Mouse (Mus musculus) forelimb bud, embryonic 11.5 days (tissue): ENCODE measurements around the gene Ybx1.
"Not testable (repeated sequence)": the region's sequence is repeated elsewhere in the genome, so short reads cannot be mapped to it uniquely, and the experiment has no call there.

Experiments
- DNase-seq: peaks from one replicate; pipeline ENCODE4 v3.0.0-alpha.2; 2012; ENCODE audit warnings: low read depth, low spot score

The Ybx1 gene

DNA sequence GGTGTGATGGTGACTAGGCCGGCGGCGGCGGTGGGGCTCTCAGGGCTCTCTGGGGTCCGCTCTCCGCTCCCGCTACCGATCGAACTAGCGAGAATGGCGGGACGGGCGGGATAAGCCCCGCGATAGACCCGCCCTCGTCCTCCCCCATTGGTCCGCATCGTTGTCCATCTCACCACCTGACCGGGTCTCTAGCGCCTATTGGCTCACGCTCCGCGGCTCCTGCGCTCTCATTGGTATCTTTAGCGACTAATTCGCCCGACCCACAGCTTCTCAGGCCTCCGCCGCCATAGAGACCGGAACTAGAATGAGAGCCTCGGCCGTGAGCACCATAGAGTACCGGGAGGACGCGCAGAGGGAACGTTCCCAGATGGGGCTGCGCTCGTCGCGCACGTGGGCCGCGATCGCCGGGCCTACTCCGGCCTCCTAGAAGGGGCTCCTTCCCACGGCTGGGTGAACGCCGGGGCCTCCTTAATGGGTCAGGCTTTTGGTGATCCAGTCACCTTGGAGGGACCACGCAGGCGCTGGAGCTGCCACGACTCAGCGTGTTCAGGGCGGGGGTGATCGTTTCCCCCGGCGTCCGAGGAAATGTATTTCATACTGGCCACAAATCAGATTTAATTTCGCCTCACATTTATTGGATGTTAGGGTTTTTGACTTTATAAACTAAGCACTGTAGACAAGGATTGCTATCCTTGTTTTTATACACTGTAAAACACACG lies at the start of gene Ybx1:
Gene Ybx1 (minus strand): TSS at position 190 of the 719 bp plus-strand sequence.
- DNase-seq: peak; percentile 99

DNA sequence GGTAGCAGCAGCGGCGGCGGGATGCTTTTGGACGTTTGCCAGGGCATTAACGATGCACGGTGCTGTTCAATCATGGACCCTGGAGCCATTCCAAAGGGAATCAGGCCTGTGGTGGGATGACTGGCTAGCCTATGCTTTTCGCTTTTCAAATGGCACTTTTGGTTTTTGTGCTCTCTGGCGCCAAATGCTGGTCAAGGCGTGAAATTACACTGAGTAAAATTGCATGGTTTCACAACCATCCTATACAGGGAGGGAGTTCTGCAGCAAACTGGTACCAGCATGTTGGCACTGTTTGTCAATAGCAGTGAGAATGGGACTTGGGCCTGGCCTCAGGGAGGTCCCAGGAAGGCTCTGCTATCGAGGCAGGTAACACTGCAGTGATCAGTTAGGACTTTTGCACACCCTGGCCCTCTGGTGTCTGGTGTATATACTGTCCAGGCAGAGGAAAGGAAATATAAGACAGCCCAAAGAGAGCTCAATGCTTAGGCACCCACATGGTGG lies 44.5 kb upstream of the Ybx1 start:
- DNase-seq: peak; percentile 64

GRCm38 (mm10) chr4:119338422-119338821 lies 44.0 kb upstream of the Ybx1 start:
- no peak for DNase-seq

DNA sequence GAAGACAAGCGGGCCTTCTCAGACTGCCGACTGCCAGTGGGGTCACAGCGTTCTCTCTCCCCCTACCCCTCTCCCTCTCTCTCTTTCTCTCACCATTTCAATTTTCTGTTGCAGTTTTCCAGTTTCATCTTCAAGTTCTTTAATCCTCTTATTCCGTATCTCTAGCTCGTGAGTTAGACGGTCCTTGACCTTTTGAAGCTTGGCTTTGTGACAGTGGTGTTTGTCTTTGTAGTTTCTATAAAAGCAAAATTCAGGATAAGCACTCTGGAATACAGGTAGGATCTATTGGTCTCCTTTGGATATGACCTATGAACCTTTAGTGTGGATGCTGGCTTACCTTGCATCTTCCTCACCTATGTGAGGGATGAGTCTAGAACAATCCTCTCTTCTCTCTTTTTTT lies 39.1 kb upstream of the Ybx1 start:
- DNase-seq: no peak

DNA sequence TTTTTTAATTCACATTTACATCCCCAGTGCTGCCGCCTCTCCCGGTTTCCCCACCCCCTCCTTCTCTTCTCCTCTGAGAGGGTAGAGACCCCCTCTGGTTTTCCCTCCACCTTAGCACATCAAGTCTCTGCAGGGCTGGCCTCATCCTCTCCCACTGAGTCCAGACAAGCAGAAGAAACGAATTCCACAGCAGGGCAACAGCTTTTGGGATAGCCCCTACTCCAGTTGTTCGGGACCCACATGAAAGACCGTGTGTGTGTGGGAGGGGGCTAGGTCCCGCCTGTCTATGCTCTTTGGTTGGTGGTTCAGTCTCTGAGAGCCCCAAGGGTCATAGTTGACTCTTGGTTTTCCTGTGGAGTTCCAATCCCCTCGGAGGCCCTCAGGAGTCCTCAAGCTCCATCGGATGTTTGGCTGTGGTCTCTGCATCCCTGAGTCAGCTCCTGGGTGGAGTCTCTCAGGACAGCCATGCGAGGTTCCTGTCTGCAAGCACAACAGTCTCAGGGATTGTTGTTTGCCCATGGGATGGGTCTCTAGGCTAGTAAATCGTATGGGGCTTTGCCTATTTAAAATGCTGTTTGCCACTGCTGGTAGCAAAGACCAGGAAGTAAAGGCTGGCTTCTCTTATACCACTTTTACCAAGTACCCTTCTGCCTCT lies 26.6 kb upstream of the Ybx1 start:
- DNase-seq: no peak

- DNase-seq: peak; percentile 92
These were observed 25.9 kb upstream of the Ybx1 start, which contains the start of gene Ppih for GRCm38 (mm10) chr4:119320131-119320830. Gene Ppih, minus strand, starts transcription at chr4:119320546.

GRCm38 (mm10) chr4:119313756-119314155 lies 19.4 kb upstream of the Ybx1 start:
- DNase-seq: no peak

DNA sequence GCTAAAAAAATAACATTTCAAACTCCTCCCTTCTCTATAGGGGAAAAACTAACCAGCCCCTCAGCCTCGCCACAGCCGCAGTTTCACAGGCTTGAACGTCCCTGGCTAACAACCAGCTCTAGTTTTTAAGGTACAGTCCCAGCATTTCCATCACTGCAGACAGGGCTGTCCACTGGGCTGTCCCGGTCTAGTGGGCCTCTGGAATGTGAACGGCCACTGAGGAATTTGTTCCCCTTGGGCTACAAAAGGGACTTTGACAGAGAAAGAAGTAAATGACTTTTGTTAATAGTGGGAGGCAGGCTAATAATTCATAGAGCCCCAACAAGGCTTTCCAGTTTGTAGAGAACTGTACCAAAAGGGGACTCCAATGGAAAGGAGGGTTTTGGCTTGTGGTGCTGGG lies 11.0 kb upstream of the Ybx1 start:
- DNase-seq: no peak

GRCm38 (mm10) chr4:119303291-119303690 lies 8.9 kb upstream of the Ybx1 start:
- no peak for DNase-seq

- DNase-seq: no peak
These were observed 7.4 kb upstream of the Ybx1 start for GRCm38 (mm10) chr4:119301777-119302176.

- DNase-seq: no peak
These were observed 6.4 kb upstream of the Ybx1 start for GRCm38 (mm10) chr4:119300761-119301160.

- no peak for DNase-seq
These were observed 3.0 kb upstream of the Ybx1 start for GRCm38 (mm10) chr4:119297361-119297760.

GRCm38 (mm10) chr4:119295134-119295453 lies 690 bp upstream of the Ybx1 start:
- no peak for DNase-seq

DNA sequence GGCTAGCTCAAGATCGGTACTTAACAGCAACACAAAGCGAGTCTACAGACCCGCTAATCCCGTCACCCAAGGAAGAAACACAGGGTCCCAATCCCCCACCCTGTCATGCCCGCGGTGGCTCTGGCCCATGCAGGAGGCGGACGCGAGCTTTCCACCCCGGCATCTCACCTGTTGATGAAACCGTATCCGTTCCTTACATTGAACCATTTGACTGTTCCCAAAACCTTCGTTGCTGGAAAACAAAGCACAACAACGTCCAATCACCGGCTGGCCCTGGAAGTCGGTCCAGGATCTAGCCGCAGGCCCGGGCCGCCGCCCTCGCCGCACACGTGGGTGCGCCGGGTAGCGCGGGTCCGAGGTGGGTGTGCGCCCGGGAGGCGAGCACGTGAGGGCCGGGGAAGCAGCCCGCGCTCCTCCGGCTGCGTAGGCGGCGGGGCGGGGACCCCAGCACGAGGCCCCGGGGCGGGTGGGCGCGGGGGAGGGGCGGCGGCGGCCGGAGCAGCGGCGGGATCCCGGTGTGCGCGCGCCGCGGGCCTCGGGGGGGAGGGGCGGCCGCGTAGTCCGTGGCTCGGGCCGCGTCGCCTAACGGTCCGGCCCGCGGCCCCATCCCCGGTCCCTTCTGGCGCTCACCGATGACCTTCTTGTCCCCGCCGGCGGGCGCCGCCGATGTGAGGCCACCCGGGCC lies 688 bp downstream of the Ybx1 start:
- no peak for DNase-seq

- DNase-seq: peak; percentile 31
These were observed 1.4 kb downstream of the Ybx1 start for GRCm38 (mm10) chr4:119292771-119293573.

- no peak for DNase-seq
These were observed 2.5 kb downstream of the Ybx1 start for GRCm38 (mm10) chr4:119291921-119292320.

GRCm38 (mm10) chr4:119285336-119285735 lies 9.1 kb downstream of the Ybx1 start:
- no peak for DNase-seq

- DNase-seq: no peak
These were observed 9.5 kb downstream of the Ybx1 start for GRCm38 (mm10) chr4:119284861-119285260.

DNA sequence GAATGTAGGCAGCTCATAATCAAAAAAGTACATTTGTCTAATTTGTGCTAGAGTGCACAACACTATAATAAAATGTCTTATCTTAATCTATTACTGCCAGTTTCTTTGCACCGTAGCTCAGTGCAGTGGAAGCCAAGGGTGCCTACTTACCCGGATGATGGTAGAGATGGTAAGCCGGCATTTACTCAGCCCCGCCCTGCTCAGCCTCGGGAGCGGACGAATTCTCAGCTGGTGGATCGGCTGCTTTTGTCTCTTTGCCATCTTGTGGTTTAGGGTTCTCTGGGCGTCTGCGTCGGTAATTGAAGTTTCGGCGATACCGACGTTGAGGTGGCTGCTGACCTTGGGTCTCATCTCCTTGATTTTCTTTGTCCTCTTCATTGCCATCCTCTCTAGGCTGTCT lies 15.6 kb downstream of the Ybx1 start:
- DNase-seq: not testable (repeated sequence)

DNA sequence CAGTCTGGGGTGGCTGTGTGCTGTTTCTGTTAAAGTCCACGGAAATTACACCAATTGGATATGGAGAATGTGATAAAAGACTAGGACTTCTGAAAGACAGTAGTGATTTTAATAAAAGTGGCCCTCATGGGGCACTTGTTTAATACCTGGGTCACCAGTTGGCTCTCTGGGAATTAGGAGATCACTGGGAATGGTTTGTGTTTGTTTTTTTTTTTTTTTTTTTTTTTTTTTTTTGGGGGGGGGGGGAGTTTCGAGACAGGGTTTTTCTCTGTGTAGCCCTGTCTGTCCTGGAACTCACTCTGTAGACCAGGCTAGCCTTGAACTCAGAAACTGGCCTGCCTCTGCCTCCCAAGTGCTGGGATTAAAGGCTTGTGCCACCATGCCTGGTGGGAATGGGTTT lies 18.7 kb downstream of the Ybx1 start:
- DNase-seq: no peak

- DNase-seq: no peak
These were observed 19.2 kb downstream of the Ybx1 start for GRCm38 (mm10) chr4:119275226-119275625.
